Mouse (Mus musculus) heart, adult 2 months (tissue): ENCODE measurements around the gene Twist1. TPM values are rescaled to one million over a fixed set of nuclear protein-coding genes. Genes with fewer than 3 reads are reported as not detected.

Experiments
- DNase-seq, 2 experiments: peaks; one replicate each; pipeline ENCODE4 v3.0.0; 2021
- H3K27ac ChIP-seq: fragments of 200-600 bp; 2 replicates; pipeline ENCODE4 v1.8.1; 2022
- H3K27me3 ChIP-seq: fragments of 200-500 bp; 2 replicates; pipeline ENCODE4 v1.6.1; 2012; ENCODE audit warnings: mild to moderate bottlenecking, low read length, inconsistent platforms, mixed read lengths; ENCODE audit not compliant: control insufficient read depth, insufficient read depth
- H3K36me3 ChIP-seq: fragments of 200-500 bp; 2 replicates; pipeline ENCODE4 v1.6.1; 2012; ENCODE audit warnings: low read length, inconsistent platforms; ENCODE audit not compliant: control insufficient read depth, insufficient read depth
- H3K4me1 ChIP-seq: fragments of 200-500 bp; 2 replicates; pipeline ENCODE4 v1.6.1; 2011; ENCODE audit warnings: low read length; ENCODE audit not compliant: control insufficient read depth, insufficient read depth
- H3K4me3 ChIP-seq: fragments of 200-600 bp; 2 replicates; pipeline ENCODE4 v1.8.1; 2022
- H3K79me2 ChIP-seq: fragments of 200-500 bp; replicated peaks from 2 replicates; pipeline ENCODE4 v1.6.1; 2012; ENCODE audit warnings: mild to moderate bottlenecking, inconsistent platforms, low read length, moderate library complexity, mixed read lengths; ENCODE audit not compliant: control insufficient read depth, insufficient read depth
- H3K9ac ChIP-seq: fragments of 200-500 bp; 2 replicates; pipeline ENCODE4 v1.6.1; 2012; ENCODE audit warnings: low read depth, mild to moderate bottlenecking, control low read depth, inconsistent platforms, low read length, mixed read lengths
- CTCF ChIP-seq: fragments of 200-600 bp; IDR thresholded peaks from 2 replicates; pipeline ENCODE4 v1.8.1; 2022; ENCODE audit warnings: antibody characterized with exemption, mild to moderate bottlenecking, moderate library complexity
- EP300 ChIP-seq: fragments of 200-500 bp; IDR thresholded peaks from 2 replicates; pipeline ENCODE4 v1.6.1; 2011; ENCODE audit warnings: low read depth, low read length, control low read depth; ENCODE audit not compliant: insufficient read depth
- POLR2A ChIP-seq: fragments of 200-500 bp; IDR thresholded peaks from 2 replicates; pipeline ENCODE4 v1.6.1; 2011; ENCODE audit warnings: mild to moderate bottlenecking, low read depth, low read length, control low read depth; ENCODE audit not compliant: insufficient read depth
- WGBS: fragments of 180-500 bp; shearing (Covaris S2); methylation state at CpG from one replicate; pipeline ENCODE4 v1.1.7; 2018; 5-methylcytosine and 5-hydroxymethylcytosine counted together
- intact Hi-C: fragments of 180-260 bp; cut with DNase I; formaldehyde crosslinking; loops from one replicate; pipeline ENCODE4 v1.15.1; 2025
- polyA plus RNA-seq: library from polyadenylated mRNA; depleted of rRNA; stranded (reverse); fragments of >200 nt; gene quantifications from 2 replicates; pipeline ENCODE4 v1.2.3, GENCODE M21; 2012
- total RNA-seq, 2 experiments: library from RNA; stranded (reverse); gene quantifications; 2 replicates each; pipeline ENCODE4 v1.2.3; 2021

Twist1 gene
- total and polyA plus RNA-seq, 3 experiments: 1.5 to 2.7 (median 2.3) TPM

- Histone ChIP-seq H3K9ac (no peak overlapping the region), H3K27ac (no peak overlapping the region), H3K27me3 (peaks cover 23% of the 10 kb centered on the region), H3K4me3 (no peak overlapping the region), H3K4me1 (no peaks in the 10 kb centered on the region), H3K79me2 (no peaks in the 10 kb centered on the region), H3K36me3 (no peaks in the 10 kb centered on the region)
- intact Hi-C loops: no loop called here
- WGBS: 35% methylated on average over 3 of the region's 3 CpGs
- TF ChIP-seq CTCF (no peak), EP300 (no peak), POLR2A (no peak)
- no peak for DNase-seq
Observed at GRCm38 (mm10) chr12:33959846-33960245, 2.4 kb downstream of the Twist1 start.

- H3K36me3 ChIP-seq: no peaks in the 10 kb centered on the region
- H3K79me2 ChIP-seq: no peaks in the 10 kb centered on the region
- H3K27me3 ChIP-seq: peaks cover 20% of the 10 kb centered on the region
- DNase-seq: no peak
- intact Hi-C loops: no loop called here
- no peak overlapping the region for H3K27ac ChIP-seq
- TF ChIP-seq CTCF (no peak), POLR2A (no peak), EP300 (no peak)
- H3K9ac ChIP-seq: no peak overlapping the region
- H3K4me1 ChIP-seq: no peaks in the 10 kb centered on the region
- no peak overlapping the region for H3K4me3 ChIP-seq
- WGBS: 60% methylated on average over 5 of the region's 5 CpGs
Observed at GRCm38 (mm10) chr12:33961013-33961412, 3.5 kb downstream of the Twist1 start.

GRCm38 (mm10) chr12:33962118-33962772, 4.8 kb downstream of the Twist1 start:
- Histone ChIP-seq H3K4me1 (no peaks in the 10 kb centered on the region), H3K27me3 (peaks cover 17% of the 10 kb centered on the region), H3K4me3 (no peak overlapping the region), H3K79me2 (no peaks in the 10 kb centered on the region), H3K27ac (no peak overlapping the region), H3K36me3 (no peaks in the 10 kb centered on the region), H3K9ac (no peak overlapping the region)
- TF ChIP-seq EP300 (no peak), CTCF (no peak)
- intact Hi-C loops: no loop called here
- 36% methylated on average over 17 of the region's 17 CpGs for WGBS
- DNase-seq: no peak

- H3K79me2 ChIP-seq: no peaks in the 10 kb centered on the region
- WGBS: 56% methylated on average over 9 of the region's 9 CpGs
- H3K27ac ChIP-seq: no peak overlapping the region
- H3K4me1 ChIP-seq: no peaks in the 10 kb centered on the region
- no peak for TF ChIP-seq POLR2A
- no peak for TF ChIP-seq CTCF
- TF ChIP-seq EP300: no peak
- H3K4me3 ChIP-seq: no peak overlapping the region
- intact Hi-C loops: no loop called here
- no peaks in the 10 kb centered on the region for H3K36me3 ChIP-seq
- DNase-seq: no peak
- no peak overlapping the region for H3K9ac ChIP-seq
- peaks cover 16% of the 10 kb centered on the region for H3K27me3 ChIP-seq
Observed at GRCm38 (mm10) chr12:33962773-33963130, 5.3 kb downstream of the Twist1 start.

GRCm38 (mm10) chr12:33963671-33964369, 6.3 kb downstream of the Twist1 start:
- H3K79me2 ChIP-seq: no peaks in the 10 kb centered on the region
- no peak overlapping the region for H3K4me3 ChIP-seq
- H3K27ac ChIP-seq: no peak overlapping the region
- no peak for DNase-seq
- H3K27me3 ChIP-seq: peaks cover 9% of the 10 kb centered on the region
- no peaks in the 10 kb centered on the region for H3K36me3 ChIP-seq
- 37% methylated on average over 15 of the region's 15 CpGs for WGBS
- H3K4me1 ChIP-seq: no peaks in the 10 kb centered on the region
- no peak overlapping the region for H3K9ac ChIP-seq
- TF ChIP-seq EP300 (no peak), POLR2A (no peak), CTCF (no peak)
- intact Hi-C loops: no loop called here

- TF ChIP-seq POLR2A (no peak), CTCF (no peak), EP300 (no peak)
- Histone ChIP-seq H3K4me3 (no peak overlapping the region), H3K27ac (no peak overlapping the region), H3K36me3 (no peaks in the 10 kb centered on the region), H3K27me3 (peaks cover 10% of the 10 kb centered on the region), H3K9ac (no peak overlapping the region), H3K4me1 (no peaks in the 10 kb centered on the region), H3K79me2 (no peaks in the 10 kb centered on the region)
- no peak for DNase-seq
- 58% methylated on average over 2 of the region's 2 CpGs for WGBS
- intact Hi-C loops: no loop called here
Observed at GRCm38 (mm10) chr12:33964427-33964826, 7.0 kb downstream of the Twist1 start.
